Mouse (Mus musculus) hindbrain, embryonic 11.5 days (tissue): ENCODE data around the gene Cwc22. TPM values are rescaled to one million over a fixed set of nuclear protein-coding genes. Genes with fewer than 3 reads are reported as not detected.
A peak's percentile ranks its signal among the peaks of the same experiment; 100 is the strongest.

Experiments used
- ATAC-seq: fragments of 200-750 bp; cut with Nextera tagmentation; 2 replicates; pipeline ENCODE4 v1.8.0; 2017; ENCODE audit warnings: mild to moderate bottlenecking, moderate TSS enrichment, moderate library complexity; ENCODE audit not compliant: low FRiP score
- DNase-seq: peaks from one replicate; pipeline ENCODE4 v3.0.0-alpha.2; 2015; ENCODE audit warnings: low spot score
- H3K27ac ChIP-seq: fragments of 300-500 bp; sonication (generic); 2 replicates; pipeline ENCODE4 v1.5.1; 2014; ENCODE audit warnings: mild to moderate bottlenecking, low read depth, low read length
- H3K27me3 ChIP-seq: fragments of 300-500 bp; sonication (generic); 2 replicates; pipeline ENCODE4 v1.6.1; 2014; ENCODE audit warnings: mild to moderate bottlenecking, low read length, moderate library complexity, mixed read lengths; ENCODE audit not compliant: control insufficient read depth, insufficient read depth
- H3K36me3 ChIP-seq: fragments of 300-500 bp; sonication (generic); 2 replicates; pipeline ENCODE4 v1.6.1; 2014; ENCODE audit warnings: mild to moderate bottlenecking, low read length, moderate library complexity, mixed read lengths; ENCODE audit not compliant: control insufficient read depth, insufficient read depth
- H3K4me1 ChIP-seq: fragments of 300-500 bp; sonication (generic); replicated peaks from 2 replicates; pipeline ENCODE4 v1.6.1; 2014; ENCODE audit warnings: low read length, mixed read lengths; ENCODE audit not compliant: control insufficient read depth, insufficient read depth
- H3K4me2 ChIP-seq: fragments of 300-500 bp; sonication (generic); replicated peaks from 2 replicates; pipeline ENCODE4 v1.6.1; 2014; ENCODE audit warnings: mild to moderate bottlenecking, low read depth, low read length
- H3K4me3 ChIP-seq: fragments of 300-500 bp; sonication (generic); 2 replicates; pipeline ENCODE4 v1.5.1; 2014; ENCODE audit warnings: low read depth, low read length
- H3K9ac ChIP-seq: fragments of 300-500 bp; sonication (generic); 2 replicates; pipeline ENCODE4 v1.6.1; 2014; ENCODE audit warnings: low read depth, low read length
- H3K9me3 ChIP-seq: fragments of 300-500 bp; sonication (generic); 2 replicates; pipeline ENCODE4 v1.6.1; 2016; ENCODE audit warnings: low read length; ENCODE audit not compliant: control insufficient read depth
- WGBS: fragments of 180-500 bp; shearing (Covaris S2); extraction: QIAGEN DNeasy Blood & Tissue Kit; methylation state at CpG from one replicate; pipeline ENCODE4 v1.1.7; 2014; 5-methylcytosine and 5-hydroxymethylcytosine counted together
- polyA plus RNA-seq: library from polyadenylated mRNA; unstranded; fragments of >200 nt; fragmentation: Nextera tagmentation; extraction: Ambion mirVana; gene quantifications from 2 replicates; pipeline ENCODE4 v1.2.1, GENCODE M21; 2014

Cwc22 gene
- polyA plus RNA-seq, 1 experiment from 2014 or later: 34.8 TPM

- Histone ChIP-seq H3K27me3 (no peaks in the 10 kb centered on the region), H3K4me3 (no peak overlapping the region), H3K4me2 (no peak overlapping the region), H3K9me3 (no peaks in the 10 kb centered on the region), H3K9ac (no peak overlapping the region), H3K27ac (no peak overlapping the region), H3K4me1 (no peaks in the 10 kb centered on the region), H3K36me3 (no peaks in the 10 kb centered on the region)
- DNase-seq (peak; percentile 3), ATAC-seq (no peak)
- WGBS: 76% methylated on average over 15 of the region's 15 CpGs
Measured at GRCm38 (mm10) chr2:77863522-77863921, 82.7 kb downstream of the Cwc22 start.

GRCm38 (mm10) chr2:77841464-77841863, 104.7 kb downstream of the Cwc22 start:
- Histone ChIP-seq H3K4me3 (no peak overlapping the region), H3K27ac (no peak overlapping the region), H3K36me3 (no peaks in the 10 kb centered on the region), H3K4me1 (no peaks in the 10 kb centered on the region; the same call in 1 of the 2 replicates), H3K9me3 (no peaks in the 10 kb centered on the region), H3K27me3 (no peaks in the 10 kb centered on the region), H3K9ac (no peak overlapping the region), H3K4me2 (no peak overlapping the region)
- 57% methylated on average over 6 of the region's 6 CpGs for WGBS
- ATAC-seq (no peak), DNase-seq (no peak)

DNA sequence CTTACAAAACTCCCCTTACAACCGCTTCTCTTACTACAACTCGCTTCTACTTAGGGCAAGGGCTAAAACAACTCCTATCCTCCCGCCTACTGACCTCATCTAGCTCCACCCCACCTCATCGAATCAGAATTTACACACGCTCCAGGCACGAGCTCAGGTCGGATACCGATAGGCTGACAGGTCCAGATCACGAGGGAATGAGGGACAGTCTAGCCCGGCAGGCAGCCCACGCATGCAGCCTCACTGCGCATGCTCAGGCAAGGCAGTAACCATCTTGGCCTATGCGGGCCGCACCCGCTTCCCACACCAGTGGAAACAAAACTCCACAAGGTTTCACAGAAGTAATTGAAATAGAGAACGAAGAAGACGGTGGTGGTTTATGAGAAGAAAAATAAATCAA, 106.6 kb downstream of the Cwc22 start:
- no peak overlapping the region for H3K4me2 ChIP-seq
- no peak overlapping the region for H3K27ac ChIP-seq
- H3K9me3 ChIP-seq: no peaks in the 10 kb centered on the region
- DNase-seq (no peak), ATAC-seq (no peak)
- H3K4me1 ChIP-seq: no peaks in the 10 kb centered on the region; the same call in 1 of the 2 replicates
- no peak overlapping the region for H3K9ac ChIP-seq
- no peak overlapping the region for H3K4me3 ChIP-seq
- 89% methylated on average over 17 of the region's 17 CpGs for WGBS
- H3K27me3 ChIP-seq: no peaks in the 10 kb centered on the region
- no peaks in the 10 kb centered on the region for H3K36me3 ChIP-seq

- DNase-seq (no peak), ATAC-seq (no peak)
- Histone ChIP-seq H3K4me1 (no peaks in the 10 kb centered on the region; the same call in 1 of the 2 replicates), H3K27me3 (no peaks in the 10 kb centered on the region), H3K4me3 (no peak overlapping the region), H3K27ac (no peak overlapping the region), H3K9ac (no peak overlapping the region), H3K4me2 (no peak overlapping the region), H3K9me3 (no peaks in the 10 kb centered on the region), H3K36me3 (no peaks in the 10 kb centered on the region)
- 79% methylated on average over 1 of the region's 1 CpGs for WGBS
Measured at GRCm38 (mm10) chr2:77838688-77839087, 107.5 kb downstream of the Cwc22 start.

DNA sequence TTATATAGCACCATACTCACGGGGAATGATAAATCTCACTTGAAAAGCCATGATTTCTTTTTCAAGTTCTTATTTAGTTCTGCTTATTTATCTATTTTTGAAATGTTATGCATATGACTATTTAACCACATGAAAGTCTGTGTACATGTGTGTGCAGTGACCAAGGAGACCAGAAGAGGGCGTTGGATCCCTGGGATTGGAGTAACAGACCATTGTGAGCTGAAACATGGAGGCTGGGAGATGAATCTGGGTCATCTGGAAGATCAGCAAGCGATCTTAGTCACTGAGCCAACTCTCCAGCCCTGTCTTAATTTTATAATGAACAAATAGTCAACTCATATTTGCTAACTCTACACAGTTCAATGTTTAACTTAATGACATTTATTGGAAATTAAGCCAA, 110.4 kb downstream of the Cwc22 start:
- no peak overlapping the region for H3K4me2 ChIP-seq
- H3K9ac ChIP-seq: no peak overlapping the region
- WGBS: 60% methylated on average over 3 of the region's 3 CpGs
- H3K4me3 ChIP-seq: no peak overlapping the region
- no peaks in the 10 kb centered on the region; the same call in 1 of the 2 replicates for H3K4me1 ChIP-seq
- no peaks in the 10 kb centered on the region for H3K36me3 ChIP-seq
- no peak overlapping the region for H3K27ac ChIP-seq
- ATAC-seq (no peak), DNase-seq (no peak)
- H3K27me3 ChIP-seq: no peaks in the 10 kb centered on the region
- H3K9me3 ChIP-seq: no peaks in the 10 kb centered on the region

Other genes with a start within 250 kb of the Cwc22 start
- 1.5 and 2.5 TPM in 2 replicates for gene Zfp385b, start 126.7 kb downstream of the Cwc22 start, polyA plus RNA-seq